Mouse (Mus musculus): Measurements from ENCODE around the gene Arhgap29.

- TF ChIP-seq POLR2A (IDR thresholded peaks at IDR 0.05; ENCODE audit: low read depth, low read length): no peak
- TF ChIP-seq CTCF (IDR thresholded peaks at IDR 0.05; ENCODE audit: extremely low read depth, insufficient read depth, insufficient read length, insufficient replicate concordance): no peak
These were observed 88.2 kb downstream of the Arhgap29 start for GRCm38 (mm10) chr3:122040522-122040921.

Data from spleen, adult 2 months (tissue).